Mouse (Mus musculus) gastrocnemius, postnatal 4 days (tissue): Measurements from ENCODE around the gene Gm10031. TPM values are rescaled to one million over a fixed set of nuclear protein-coding genes. Genes with fewer than 3 reads are reported as not detected.
A peak's percentile ranks its signal among the peaks of the same experiment; 100 is the strongest.

Experiments
- DNase-seq, 2 experiments: peaks; one replicate each; pipeline ENCODE4 v3.0.0; 2021 to 2022; ENCODE audit warnings: low spot score in 2 of 2, mixed read lengths in 2 of 2
- total RNA-seq, 2 experiments: library from RNA; stranded (reverse); gene quantifications; 2 replicates each; pipeline ENCODE4 v1.2.3; 2021

Gene Gm10031
- total RNA-seq, 2 experiments from 2014 or later, result 34.0 to 34.5 TPM

GRCm38 (mm10) chr1:156539787-156540560 lies 16.2 kb downstream of the Gm10031 start:
- DNase-seq, result no peak

GRCm38 (mm10) chr1:156543999-156544398 lies 20.2 kb downstream of the Gm10031 start:
- no peak for DNase-seq

- DNase-seq, result peak; percentile 80 to 88
Measured at GRCm38 (mm10) chr1:156558024-156558930, 34.5 kb downstream of the Gm10031 start, which contains the start of gene Abl2. Abl2 (plus strand) TSS chr1:156558786.

- peak; percentile 25 to 46 for DNase-seq
Measured at GRCm38 (mm10) chr1:156558950-156559640, 35.3 kb downstream of the Gm10031 start.

- no peak for DNase-seq
Measured at GRCm38 (mm10) chr1:156559641-156560020, 35.8 kb downstream of the Gm10031 start.

GRCm38 (mm10) chr1:156560500-156560899 lies 36.7 kb downstream of the Gm10031 start:
- no peak for DNase-seq

- no peak for DNase-seq
Measured at GRCm38 (mm10) chr1:156565328-156565727, 41.5 kb downstream of the Gm10031 start.

GRCm38 (mm10) chr1:156566132-156566531 lies 42.3 kb downstream of the Gm10031 start:
- DNase-seq, result no peak

- no peak for DNase-seq
Measured at GRCm38 (mm10) chr1:156569615-156570014, 45.8 kb downstream of the Gm10031 start.

GRCm38 (mm10) chr1:156572952-156573351 lies 49.1 kb downstream of the Gm10031 start:
- DNase-seq, result no peak

Other genes starting within 250 kb of the Gm10031 start
- under 1 TPM in 1 of 2 experiments, not detected in 1; 0.17 TPM for gene Tdrd5, start 220.3 kb upstream of the Gm10031 start, total RNA-seq
- gene Nphs2, start 213.3 kb upstream of the Gm10031 start, total RNA-seq, result not detected
- 100 to 1,000 TPM; 756 to 819 TPM for gene Gm2000, start 158.0 kb upstream of the Gm10031 start, total RNA-seq
- gene Axdnd1, start 102.9 kb upstream of the Gm10031 start, total RNA-seq, result under 1 TPM; 0.21 to 0.61 TPM
- gene Soat1, start 49.7 kb upstream of the Gm10031 start, total RNA-seq, result 10 to 100 TPM; 22.3 to 24.3 TPM
- gene Abl2, start 34.8 kb downstream of the Gm10031 start, total RNA-seq, result 10 to 100 TPM; 21.0 to 22.3 TPM
- gene Tor3a, start 150.3 kb downstream of the Gm10031 start, total RNA-seq, result 1 to 10 TPM; 6.8 to 8.0 TPM
- 10 to 100 TPM; 33.5 to 33.9 TPM for gene Fam20b, start 195.1 kb downstream of the Gm10031 start, total RNA-seq